Mouse (Mus musculus): ENCODE results near the gene Fam102b.

DNA sequence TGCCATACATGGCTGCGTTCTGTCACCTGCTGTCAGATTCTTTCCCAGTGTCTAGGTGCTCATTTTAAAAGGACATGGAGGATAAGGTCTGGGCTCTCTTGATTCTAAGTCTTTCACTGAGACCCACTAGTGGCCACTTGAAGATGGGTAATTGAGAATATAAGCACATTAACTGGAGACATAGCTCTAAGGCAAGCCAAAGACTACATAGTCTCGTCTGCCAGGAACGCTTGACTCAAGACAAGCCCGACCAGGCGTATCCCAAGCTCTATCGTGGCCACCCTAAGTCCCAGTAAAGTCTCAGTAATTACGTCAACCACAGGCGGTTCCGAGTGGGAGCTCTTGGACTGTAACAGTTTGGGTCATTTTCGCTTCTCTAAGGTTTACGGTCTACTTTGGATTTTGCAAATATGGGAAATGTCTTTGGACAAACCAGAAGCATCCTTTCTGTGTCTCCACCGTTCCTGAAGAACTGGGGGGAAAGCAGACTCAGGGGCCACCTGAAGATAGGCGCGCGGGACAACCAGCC lies 881 bp downstream of the Fam102b start:
- TF ChIP-seq POLR2A (IDR thresholded peaks at IDR 0.05; ENCODE audit: borderline replicate concordance, extremely low read depth, low read depth, low read length) = no peak
- TF ChIP-seq CTCF (IDR thresholded peaks at IDR 0.05; ENCODE audit: insufficient read depth, low read length) = no peak

All from lung, adult 2 months (tissue).